17 mouse cellular contexts compared by ENCODE assay signal in genomic region chr13:63766065-63766464, GRCm38 (mm10). TPM values are rescaled to one million over a fixed set of nuclear protein-coding genes. Genes with fewer than 3 reads are reported as not detected.
DNase-seq lines count a peak whose midpoint lies in the region; ATAC-seq and TF ChIP-seq lines count a peak whose summit lies in the region.
"Had no signal": no experiment of that assay in that cellular context is flagged by ENCODE, and none has a peak within 500 bp of the region (broad histone marks: within the 10 kb centered on the region; RNA-seq: fewer than 3 reads in every experiment).

No protein-coding gene starts in this region.

- peak; percentile 38 for DNase-seq in kidney, postnatal 0 days (ENCODE audit: low spot score)
- no peak for DNase-seq in kidney, postnatal 14 days
- DNase-seq in embryo, embryonic 11 days = peak; percentile 65
- DNase-seq in embryonic facial prominence, embryonic 14.5 days (ENCODE audit: low spot score) = peak; percentile 47
- DNase-seq in neural tube, embryonic 11.5 days (ENCODE audit: low spot score) = peak; percentile 38
- no peak for DNase-seq in layer of hippocampus, adult 11-12 months (ENCODE audit: low spot score)
- DNase-seq: cerebellum, postnatal 14 days; forebrain, postnatal 0 days; gastrocnemius, postnatal 25 days; heart, postnatal 10 days; lung, postnatal 10 days had no signal

- TF ChIP-seq CTCF in kidney, postnatal 0 days (IDR thresholded peaks at IDR 0.05; ENCODE audit: low read depth) = no peak

- ATAC-seq in kidney, postnatal 0 days (replicated peaks; ENCODE audit: low FRiP score, low read depth) = no peak
- ATAC-seq in embryonic facial prominence, embryonic 14.5 days (ENCODE audit: low read depth) = peak; percentile 65; the same call in 1 of the 2 replicates
- ATAC-seq in neural tube, embryonic 11.5 days (ENCODE audit: insufficient read depth, low FRiP score, low TSS enrichment) = no peak
- no peak for ATAC-seq in midbrain, embryonic 13.5 days
- ATAC-seq: forebrain, postnatal 0 days had no signal

- H3K4me1 ChIP-seq in kidney, postnatal 0 days (replicated peaks; ENCODE audit: insufficient read depth, low read length) = no peaks in the 10 kb centered on the region
- no peaks in the 10 kb centered on the region; the same call in 1 of the 2 replicates for H3K4me1 ChIP-seq in embryonic facial prominence, embryonic 14.5 days (ENCODE audit: control insufficient read depth, insufficient read depth, low read length)
- H3K4me1 ChIP-seq in neural tube, embryonic 11.5 days (ENCODE audit: control insufficient read depth, insufficient read depth, low read length) = no peaks in the 10 kb centered on the region
- no peaks in the 10 kb centered on the region for H3K4me1 ChIP-seq in midbrain, embryonic 13.5 days (replicated peaks)
- H3K4me1 ChIP-seq: hindbrain, embryonic 15.5 days; midbrain, embryonic 10.5 days had no signal

- no peaks in the 10 kb centered on the region for H3K27me3 ChIP-seq in kidney, postnatal 0 days (ENCODE audit: insufficient read depth, low read length)
- H3K27me3 ChIP-seq in embryonic facial prominence, embryonic 14.5 days (replicated peaks; ENCODE audit: control insufficient read depth, insufficient read depth, low read length) = no peaks in the 10 kb centered on the region
- no peaks in the 10 kb centered on the region for H3K27me3 ChIP-seq in neural tube, embryonic 11.5 days (ENCODE audit: control insufficient read depth, insufficient read depth, low read length)
- peaks cover 57% of the 10 kb centered on the region for H3K27me3 ChIP-seq in midbrain, embryonic 13.5 days
- H3K27me3 ChIP-seq: hindbrain, embryonic 15.5 days had no signal

- no peaks in the 10 kb centered on the region for H3K36me3 ChIP-seq in kidney, postnatal 0 days (ENCODE audit: insufficient read depth, low read length)
- no peaks in the 10 kb centered on the region for H3K36me3 ChIP-seq in embryonic facial prominence, embryonic 14.5 days (ENCODE audit: control insufficient read depth, insufficient read depth, low read length)
- H3K36me3 ChIP-seq in neural tube, embryonic 11.5 days (ENCODE audit: control insufficient read depth, insufficient read depth, low read length) = no peaks in the 10 kb centered on the region
- H3K36me3 ChIP-seq in midbrain, embryonic 13.5 days = no peaks in the 10 kb centered on the region
- H3K36me3 ChIP-seq: hindbrain, embryonic 15.5 days; midbrain, embryonic 10.5 days had no signal

- no peak overlapping the region for H3K27ac ChIP-seq in kidney, postnatal 0 days
- H3K27ac ChIP-seq in embryonic facial prominence, embryonic 14.5 days (replicated peaks; ENCODE audit: low read depth, low read length) = no peak overlapping the region
- no peak overlapping the region for H3K27ac ChIP-seq in neural tube, embryonic 11.5 days (ENCODE audit: low read depth, low read length)
- no peak overlapping the region for H3K27ac ChIP-seq in midbrain, embryonic 13.5 days
- H3K27ac ChIP-seq: hindbrain, embryonic 15.5 days; left cerebral cortex, adult 2 months; midbrain, embryonic 10.5 days had no signal

- H3K9ac ChIP-seq in kidney, postnatal 0 days (ENCODE audit: low read depth, low read length) = no peak overlapping the region
- H3K9ac ChIP-seq in embryonic facial prominence, embryonic 14.5 days (ENCODE audit: low read depth, low read length) = no peak overlapping the region
- no peak overlapping the region for H3K9ac ChIP-seq in neural tube, embryonic 11.5 days (ENCODE audit: low read length)
- H3K9ac ChIP-seq in midbrain, embryonic 13.5 days (replicated peaks) = no peak overlapping the region
- H3K9ac ChIP-seq: forebrain, postnatal 0 days; hindbrain, embryonic 15.5 days had no signal

- H3K9me3 ChIP-seq in kidney, postnatal 0 days (replicated peaks; ENCODE audit: low read length) = no peaks in the 10 kb centered on the region
- no peaks in the 10 kb centered on the region for H3K9me3 ChIP-seq in embryonic facial prominence, embryonic 14.5 days (ENCODE audit: control insufficient read depth, low read length)
- no peaks in the 10 kb centered on the region for H3K9me3 ChIP-seq in neural tube, embryonic 11.5 days (ENCODE audit: control insufficient read depth, low read length)
- H3K9me3 ChIP-seq in midbrain, embryonic 13.5 days = no peaks in the 10 kb centered on the region
- H3K9me3 ChIP-seq: hindbrain, embryonic 15.5 days; midbrain, embryonic 10.5 days had no signal

- no peak overlapping the region for H3K4me3 ChIP-seq in kidney, postnatal 0 days (replicated peaks; ENCODE audit: low read depth, low read length)
- no peak overlapping the region for H3K4me3 ChIP-seq in embryonic facial prominence, embryonic 14.5 days (ENCODE audit: low read depth, low read length)
- H3K4me3 ChIP-seq in neural tube, embryonic 11.5 days (ENCODE audit: low read depth, low read length) = no peak overlapping the region
- no peak overlapping the region for H3K4me3 ChIP-seq in midbrain, embryonic 13.5 days (replicated peaks)
- H3K4me3 ChIP-seq: erythroblast, embryonic 14.5 days; hindbrain, embryonic 15.5 days; left cerebral cortex, adult 2 months; midbrain, embryonic 10.5 days had no signal

- 14% methylated on average over 11 of the region's 11 CpGs for WGBS in kidney, postnatal 0 days
- WGBS in embryonic facial prominence, embryonic 14.5 days = 30% methylated on average over 11 of the region's 11 CpGs
- 56% methylated on average over 11 of the region's 11 CpGs for WGBS in neural tube, embryonic 11.5 days
- WGBS in midbrain, embryonic 13.5 days = 78% methylated on average over 11 of the region's 11 CpGs

- H3K4me2 ChIP-seq in kidney, postnatal 0 days (ENCODE audit: low read length) = no peak overlapping the region
- no peak overlapping the region for H3K4me2 ChIP-seq in embryonic facial prominence, embryonic 14.5 days (ENCODE audit: low read depth, low read length)
- H3K4me2 ChIP-seq in neural tube, embryonic 11.5 days (ENCODE audit: low read depth) = no peak overlapping the region
- H3K4me2 ChIP-seq in midbrain, embryonic 13.5 days (replicated peaks) = no peak overlapping the region
- H3K4me2 ChIP-seq: hindbrain, embryonic 15.5 days; liver, embryonic 11.5 days had no signal

RNA-seq across cellular contexts. Expression of gene Ercc6l2, which starts 49.0 kb away (rescaled TPM):
- polyA plus RNA-seq in kidney, postnatal 0 days (2015; fragmentation: Nextera tagmentation; extraction: Ambion mirVana) = 19.9 and 20.0 TPM in 2 replicates
- 25.6 and 27.5 TPM in 2 replicates for polyA plus RNA-seq in embryonic facial prominence, embryonic 14.5 days (2014; fragmentation: Nextera tagmentation; extraction: Ambion mirVana)
- polyA plus RNA-seq in neural tube, embryonic 11.5 days (2014; fragmentation: Nextera tagmentation; extraction: Ambion mirVana) = 25.0 and 25.4 TPM in 2 replicates
- 16.7 and 18.3 TPM in 2 replicates for polyA plus RNA-seq in midbrain, embryonic 13.5 days (2015; fragmentation: Nextera tagmentation; extraction: Ambion mirVana)

Comparison
In these comparisons a context has a peak if more than half of its experiments do, and no peak if none do; other contexts are left out.
1. DNase-seq: peak in kidney, postnatal 0 days (single experiment), embryo, embryonic 11 days (single experiment), embryonic facial prominence, embryonic 14.5 days (single experiment) and neural tube, embryonic 11.5 days (single experiment); none in kidney, postnatal 14 days (single experiment) and layer of hippocampus, adult 11-12 months (single experiment).